Mouse (Mus musculus): Measurements from ENCODE around the gene Suclg1.

DNA sequence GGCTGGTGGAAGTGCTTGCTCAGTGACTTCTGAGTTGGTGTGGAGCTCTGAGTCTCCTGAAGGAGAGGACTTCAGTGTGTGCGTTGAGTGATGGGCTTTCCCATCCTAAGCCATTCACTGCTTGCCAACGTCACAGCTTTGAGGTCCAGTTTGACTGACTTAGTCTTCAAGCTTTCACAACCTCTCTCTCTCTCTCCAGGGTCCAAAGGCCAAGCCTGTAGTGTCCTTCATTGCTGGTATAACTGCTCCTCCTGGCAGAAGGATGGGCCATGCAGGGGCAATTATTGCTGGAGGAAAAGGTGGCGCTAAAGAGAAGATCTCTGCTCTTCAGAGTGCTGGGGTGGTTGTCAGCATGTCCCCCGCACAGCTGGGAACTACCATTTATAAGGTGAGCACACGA lies 26.8 kb downstream of the Suclg1 start:
- TF ChIP-seq RAD21 (IDR thresholded peaks at IDR 0.05; ENCODE audit: low read depth, low read length) (no peak), CTCF (conservative IDR thresholded peaks at IDR 0.05 in 1 of 2, IDR thresholded peaks at IDR 0.05 in 1 of 2; ENCODE audit: low read depth in 2 of 2, low read length in 2 of 2) (no peak), MAFK (IDR thresholded peaks at IDR 0.05; ENCODE audit: insufficient replicate concordance, low read length) (no peak)

Measured in CH12.LX (cell line).